Mouse (Mus musculus) heart, postnatal 0 days (tissue): ENCODE data around the gene Agtrap. TPM values are rescaled to one million over a fixed set of nuclear protein-coding genes. Genes with fewer than 3 reads are reported as not detected.

Experiments used
- ATAC-seq: fragments of 200-750 bp; cut with Nextera tagmentation; 2 replicates; pipeline ENCODE4 v1.8.0; 2017; ENCODE audit warnings: low read depth, moderate number of reproducible peaks, moderate library complexity; ENCODE audit not compliant: insufficient read depth
- DNase-seq: peaks from one replicate; pipeline ENCODE4 v3.0.0-alpha.2; 2016; ENCODE audit warnings: low spot score
- H3K27ac ChIP-seq: fragments of 300-500 bp; sonication (generic); 2 replicates; pipeline ENCODE4 v1.5.1; 2014; ENCODE audit warnings: low read depth, mild to moderate bottlenecking
- H3K27me3 ChIP-seq: fragments of 300-500 bp; sonication (generic); 2 replicates; pipeline ENCODE4 v1.6.1; 2014; ENCODE audit warnings: low read length, mixed read lengths; ENCODE audit not compliant: control insufficient read depth, insufficient read depth
- H3K36me3 ChIP-seq: fragments of 300-500 bp; sonication (generic); replicated peaks from 2 replicates; pipeline ENCODE4 v1.6.1; 2014; ENCODE audit warnings: low read length, mixed read lengths; ENCODE audit not compliant: control insufficient read depth, insufficient read depth
- H3K4me1 ChIP-seq: fragments of 300-500 bp; sonication (generic); 2 replicates; pipeline ENCODE4 v1.6.1; 2014; ENCODE audit warnings: antibody characterized with exemption; ENCODE audit not compliant: control insufficient read depth, insufficient read depth
- H3K4me2 ChIP-seq: fragments of 300-500 bp; sonication (generic); 2 replicates; pipeline ENCODE4 v1.6.1; 2014; ENCODE audit warnings: low read depth, mild to moderate bottlenecking, low read length, moderate library complexity
- H3K4me3 ChIP-seq: fragments of 300-500 bp; sonication (generic); 2 replicates; pipeline ENCODE4 v1.5.1; 2014; ENCODE audit warnings: low read depth, low read length
- H3K9ac ChIP-seq: fragments of 300-500 bp; sonication (generic); replicated peaks from 2 replicates; pipeline ENCODE4 v1.6.1; 2014; ENCODE audit warnings: low read depth, low read length, mixed read lengths
- H3K9me3 ChIP-seq: fragments of 300-500 bp; sonication (generic); replicated peaks from 2 replicates; pipeline ENCODE4 v1.6.1; 2016; ENCODE audit warnings: low read length; ENCODE audit not compliant: control insufficient read depth
- CTCF ChIP-seq: IDR thresholded peaks from 2 replicates; pipeline ENCODE4 v1.5.1; 2016; ENCODE audit warnings: antibody characterized with exemption, control low read depth, low read depth
- EP300 ChIP-seq: IDR thresholded peaks from 2 replicates; pipeline ENCODE4 v1.6.1; 2016; ENCODE audit warnings: antibody characterized with exemption, low read depth
- WGBS: fragments of 180-500 bp; shearing (Covaris S2); extraction: QIAGEN DNeasy Blood & Tissue Kit; methylation state at CpG from one replicate; pipeline ENCODE4 v1.1.7; 2014; 5-methylcytosine and 5-hydroxymethylcytosine counted together
- polyA plus RNA-seq: library from polyadenylated mRNA; unstranded; fragments of >200 nt; fragmentation: Nextera tagmentation; extraction: Ambion mirVana; gene quantifications from 2 replicates; pipeline ENCODE4 v1.2.1, GENCODE M21; 2015
- total RNA-seq: library from RNA; depleted of rRNA; stranded (reverse); fragments of >200 nt; gene quantifications from 2 replicates; pipeline ENCODE4 v1.2.3, GENCODE M21; 2014; ENCODE audit warnings: low replicate concordance

Agtrap gene
- total and polyA plus RNA-seq, 2 experiments from 2014 or later, result 22.9 to 31.4 TPM

- 55% methylated on average over 6 of the region's 6 CpGs for WGBS
- Histone ChIP-seq H3K4me3 (no peak overlapping the region), H3K4me1 (peaks cover 11% of the 10 kb centered on the region), H3K4me2 (no peak overlapping the region), H3K27me3 (no peaks in the 10 kb centered on the region), H3K27ac (no peak overlapping the region), H3K9me3 (no peaks in the 10 kb centered on the region), H3K9ac (no peak overlapping the region), H3K36me3 (no peaks in the 10 kb centered on the region)
- DNase-seq (no peak), ATAC-seq (peak; percentile 39)
- TF ChIP-seq EP300, result no peak
- no peak for TF ChIP-seq CTCF
Measured at GRCm38 (mm10) chr4:148065702-148066400, 22.0 kb downstream of the Agtrap start.

DNA sequence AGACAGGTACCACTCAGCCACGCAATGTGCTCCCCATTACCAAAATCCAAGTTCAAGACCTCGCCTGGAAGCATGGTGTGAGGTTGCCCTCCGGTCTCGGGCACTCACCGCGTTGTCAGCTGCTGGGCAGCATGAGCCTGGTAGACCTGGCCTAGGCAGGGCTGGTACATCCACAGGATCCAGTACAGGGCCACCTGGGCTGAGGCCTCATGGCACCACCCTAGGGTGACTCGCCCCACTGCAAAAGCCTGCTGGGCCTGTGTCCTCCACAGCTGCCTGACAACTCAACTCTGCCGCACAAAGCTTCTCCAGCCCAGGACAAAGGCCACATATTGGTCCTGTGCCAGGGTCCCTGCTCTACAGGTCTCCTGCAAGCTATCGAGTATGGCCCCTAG is 26.7 kb downstream of the Agtrap start:
- 83% methylated on average over 9 of the region's 9 CpGs for WGBS
- TF ChIP-seq CTCF (no peak), EP300 (no peak)

DNA sequence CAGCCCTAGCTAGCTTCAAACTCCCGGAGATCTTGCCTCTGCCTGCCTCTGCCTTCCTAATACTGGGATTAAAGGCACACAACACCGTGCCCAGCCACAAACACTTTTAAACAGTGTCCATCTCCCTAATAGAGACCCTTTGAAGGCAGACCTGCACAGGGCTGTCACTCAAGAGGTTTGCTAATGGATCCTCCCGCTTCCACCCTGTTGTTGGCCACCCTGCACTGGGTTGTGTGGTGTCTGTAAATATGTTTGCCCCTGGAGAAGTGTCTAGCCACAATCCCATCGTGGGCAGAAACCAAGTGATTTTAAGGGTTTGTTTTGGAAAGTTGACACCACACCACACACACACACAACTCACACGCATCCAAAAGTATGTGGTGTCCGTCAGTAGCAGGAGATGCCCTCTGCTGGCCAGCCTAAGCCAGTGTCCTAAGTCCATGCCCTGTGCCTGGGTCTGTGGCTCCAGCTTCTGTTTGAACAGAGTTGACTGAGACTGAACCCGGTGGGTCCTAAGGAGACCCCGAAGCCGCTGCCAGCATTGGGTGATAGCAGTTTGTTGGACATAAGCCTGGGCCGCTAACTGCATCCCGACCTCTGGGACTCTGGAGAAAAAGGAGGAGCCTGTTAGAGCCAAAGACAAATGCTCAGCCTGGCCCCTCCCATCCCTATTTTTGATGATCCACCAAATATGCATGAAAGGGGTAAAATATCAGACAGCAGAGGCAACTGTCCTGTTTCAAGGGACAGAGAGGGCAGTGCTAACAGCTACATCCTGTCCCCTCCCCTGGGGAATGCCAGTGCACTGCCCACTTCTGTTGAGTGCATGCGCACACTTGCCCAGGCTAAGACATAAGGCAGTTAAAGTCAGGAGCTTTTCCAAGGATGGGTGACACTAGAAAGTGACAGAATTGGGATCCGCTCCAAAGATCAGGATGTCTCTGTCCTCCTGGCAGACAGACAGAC is 27.4 kb downstream of the Agtrap start:
- WGBS, result 39% methylated on average over 13 of the region's 13 CpGs
- Histone ChIP-seq H3K4me1 (peaks cover 23% of the 10 kb centered on the region; the same call in 1 of the 2 replicates), H3K36me3 (peaks cover 30% of the 10 kb centered on the region), H3K4me2 (no peak overlapping the region), H3K4me3 (no peak overlapping the region), H3K27me3 (no peaks in the 10 kb centered on the region), H3K9me3 (no peaks in the 10 kb centered on the region), H3K27ac (no peak overlapping the region), H3K9ac (no peak overlapping the region)
- DNase-seq (peak; percentile 59), ATAC-seq (0 out of 2 replicates have a peak, but pooled peaks have one; percentile 30)
- TF ChIP-seq CTCF, result peak; percentile 62
- no peak for TF ChIP-seq EP300

More for the DNA sequence above, 26.7 kb downstream of the Agtrap start:
- H3K27me3 ChIP-seq, result no peaks in the 10 kb centered on the region
- ATAC-seq (no peak), DNase-seq (no peak)
- H3K27ac ChIP-seq, result no peak overlapping the region
- H3K4me2 ChIP-seq, result no peak overlapping the region
- no peak overlapping the region for H3K9ac ChIP-seq
- H3K36me3 ChIP-seq, result peaks cover 23% of the 10 kb centered on the region
- H3K9me3 ChIP-seq, result no peaks in the 10 kb centered on the region
- H3K4me1 ChIP-seq, result peaks cover 25% of the 10 kb centered on the region
- no peak overlapping the region for H3K4me3 ChIP-seq

DNA sequence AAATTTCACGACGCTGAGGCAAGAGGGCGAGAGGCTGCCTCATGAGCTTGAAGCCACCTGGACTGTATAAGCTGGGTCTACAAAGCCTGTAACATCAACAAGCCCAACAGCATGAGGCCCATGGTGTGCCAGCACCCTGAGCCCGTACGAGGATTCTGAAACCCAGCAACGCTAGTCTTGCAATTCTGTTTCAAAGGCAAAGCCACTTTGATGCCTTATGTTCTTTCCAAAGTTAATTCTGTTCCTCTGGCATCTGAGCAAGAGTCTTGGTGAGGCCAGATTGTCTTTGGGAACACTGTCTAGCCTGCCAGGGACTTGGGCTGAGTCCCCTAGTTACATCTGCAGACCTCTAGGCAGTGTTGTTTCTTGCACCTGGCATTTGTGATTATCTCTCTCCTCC is 28.8 kb downstream of the Agtrap start:
- H3K4me2 ChIP-seq, result no peak overlapping the region
- H3K4me1 ChIP-seq, result peaks cover 23% of the 10 kb centered on the region; the same call in 1 of the 2 replicates
- ATAC-seq, result no peak
- H3K9me3 ChIP-seq, result no peaks in the 10 kb centered on the region
- 90% methylated on average over 6 of the region's 6 CpGs for WGBS
- no peak overlapping the region for H3K27ac ChIP-seq
- H3K9ac ChIP-seq, result no peak overlapping the region
- DNase-seq, result no peak
- peaks cover 44% of the 10 kb centered on the region for H3K36me3 ChIP-seq
- no peak for TF ChIP-seq EP300
- no peak for TF ChIP-seq CTCF
- H3K4me3 ChIP-seq, result no peak overlapping the region
- H3K27me3 ChIP-seq, result no peaks in the 10 kb centered on the region

- H3K4me3 ChIP-seq, result no peak overlapping the region
- no peak for DNase-seq
- H3K4me2 ChIP-seq, result no peak overlapping the region
- ATAC-seq, result no peak
- peaks cover 23% of the 10 kb centered on the region; the same call in 1 of the 2 replicates for H3K4me1 ChIP-seq
- no peak overlapping the region for H3K27ac ChIP-seq
- no peaks in the 10 kb centered on the region for H3K9me3 ChIP-seq
- H3K9ac ChIP-seq, result no peak overlapping the region
- H3K27me3 ChIP-seq, result no peaks in the 10 kb centered on the region
- WGBS, result 90% methylated on average over 9 of the region's 9 CpGs
- TF ChIP-seq CTCF (no peak), EP300 (no peak)
- peaks cover 50% of the 10 kb centered on the region for H3K36me3 ChIP-seq
Measured at GRCm38 (mm10) chr4:148058218-148058819, 29.5 kb downstream of the Agtrap start.
